Mouse (Mus musculus) hindbrain, embryonic 15.5 days (tissue): Measurements from ENCODE around the gene Cyp27b1. TPM values are rescaled to one million over a fixed set of nuclear protein-coding genes. Genes with fewer than 3 reads are reported as not detected.
"Not testable (repeated sequence)": the region's sequence is repeated elsewhere in the genome, so short reads cannot be mapped to it uniquely, and the experiment has no call there.

Source experiments
- ATAC-seq: fragments of 200-750 bp; cut with Nextera tagmentation; 2 replicates; pipeline ENCODE4 v1.8.0; 2017; ENCODE audit warnings: low read depth, moderate number of reproducible peaks, moderate TSS enrichment; ENCODE audit not compliant: low FRiP score
- H3K27ac ChIP-seq: fragments of 300-500 bp; sonication (generic); replicated peaks from 2 replicates; pipeline ENCODE4 v1.5.1; 2015; ENCODE audit warnings: mild to moderate bottlenecking, inconsistent platforms
- H3K27me3 ChIP-seq: fragments of 300-500 bp; sonication (generic); 2 replicates; pipeline ENCODE4 v1.6.1; 2015; ENCODE audit warnings: control low read depth, inconsistent platforms
- H3K36me3 ChIP-seq: fragments of 300-500 bp; sonication (generic); 2 replicates; pipeline ENCODE4 v1.6.1; 2015; ENCODE audit warnings: control low read depth, inconsistent platforms
- H3K4me1 ChIP-seq: fragments of 300-500 bp; sonication (generic); replicated peaks from 2 replicates; pipeline ENCODE4 v1.6.1; 2015; ENCODE audit warnings: control low read depth, inconsistent platforms
- H3K4me2 ChIP-seq: fragments of 300-500 bp; sonication (generic); 2 replicates; pipeline ENCODE4 v1.6.1; 2015; ENCODE audit warnings: moderate library complexity, mild to moderate bottlenecking, inconsistent platforms
- H3K4me3 ChIP-seq: fragments of 300-500 bp; sonication (generic); 2 replicates; pipeline ENCODE4 v1.5.1; 2015; ENCODE audit warnings: mild to moderate bottlenecking, inconsistent platforms
- H3K9ac ChIP-seq: fragments of 300-500 bp; sonication (generic); 2 replicates; pipeline ENCODE4 v1.6.1; 2015; ENCODE audit warnings: inconsistent platforms
- H3K9me3 ChIP-seq: fragments of 300-500 bp; sonication (generic); 2 replicates; pipeline ENCODE4 v1.6.1; 2016; ENCODE audit warnings: control low read depth, inconsistent platforms
- WGBS: fragments of 180-500 bp; shearing (Covaris S2); methylation state at CpG from one replicate; pipeline ENCODE4 v1.1.7; 2015; 5-methylcytosine and 5-hydroxymethylcytosine counted together
- polyA plus RNA-seq: library from polyadenylated mRNA; unstranded; fragments of >200 nt; fragmentation: Nextera tagmentation; extraction: Ambion mirVana; gene quantifications from 2 replicates; pipeline ENCODE4 v1.2.1, GENCODE M21; 2015

The Cyp27b1 gene
- polyA plus RNA-seq, 1 experiment from 2014 or later: 0.26 TPM

DNA sequence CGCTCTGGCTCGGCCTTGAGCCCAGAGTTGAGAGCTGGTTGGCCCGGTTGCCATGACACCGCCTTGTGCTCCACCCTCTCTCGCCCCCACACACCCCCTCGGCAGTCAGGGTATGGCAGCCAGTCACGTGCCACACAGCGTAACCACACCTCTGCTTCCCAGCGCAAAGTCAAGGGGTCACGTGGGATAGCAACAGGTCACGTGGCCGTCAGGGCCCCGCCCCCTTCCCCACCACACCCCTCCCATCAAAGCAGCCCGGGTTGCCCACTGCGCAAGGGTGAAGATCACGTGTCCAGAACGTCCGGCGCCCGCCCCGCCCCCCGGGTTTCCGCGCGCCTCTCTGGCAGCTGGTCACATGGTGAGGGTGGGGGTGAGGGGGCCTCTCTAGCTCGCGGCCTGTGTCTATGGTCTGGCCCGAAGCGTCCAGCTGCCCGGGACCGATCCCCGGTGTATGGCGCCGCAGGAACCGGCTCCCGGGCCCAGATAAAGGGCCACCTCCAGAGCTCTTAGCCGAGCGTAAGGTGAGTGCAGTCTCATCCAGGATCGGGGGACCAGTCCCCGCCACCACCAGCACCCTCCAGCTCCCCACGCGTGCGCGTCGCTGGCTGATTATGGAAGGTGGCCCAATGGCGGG lies 15.3 kb downstream of the Cyp27b1 start, which contains the start of gene Cdk4:
Gene Cdk4, plus strand, starts transcription at position 296 of the 634 bp plus-strand sequence.
- Histone ChIP-seq H3K27ac (peak within 1 kb of the TSS; percentile 89), H3K4me1 (peaks cover 41% of the 10 kb centered on the region), H3K27me3 (no peaks in the 10 kb centered on the region), H3K4me3 (peak within 1 kb of the TSS; percentile 72), H3K4me2 (peak within 1 kb of the TSS; percentile 77), H3K9me3 (no peaks in the 10 kb centered on the region), H3K36me3 (peaks cover 34% of the 10 kb centered on the region), H3K9ac (peak within 1 kb of the TSS; percentile 88)
- ATAC-seq: peak; percentile 92
- WGBS: under 1% methylated on average over 45 of the region's 46 CpGs

GRCm38 (mm10) chr10:127063913-127064870 lies 16.1 kb downstream of the Cyp27b1 start:
- ATAC-seq: no peak
- Histone ChIP-seq H3K27ac (peak overlapping the region; percentile 89), H3K4me3 (peak overlapping the region; percentile 72), H3K9me3 (no peaks in the 10 kb centered on the region), H3K4me1 (peaks cover 44% of the 10 kb centered on the region), H3K36me3 (peaks cover 34% of the 10 kb centered on the region), H3K9ac (peak overlapping the region; percentile 88), H3K4me2 (peak overlapping the region; percentile 77), H3K27me3 (no peaks in the 10 kb centered on the region)
- whole genome bisulfite sequencing: 13% methylated on average over 37 of the region's 37 CpGs

GRCm38 (mm10) chr10:127065981-127066380 lies 17.9 kb downstream of the Cyp27b1 start:
- Histone ChIP-seq H3K36me3 (peaks cover 34% of the 10 kb centered on the region), H3K4me1 (peaks cover 50% of the 10 kb centered on the region), H3K27ac (no peak overlapping the region), H3K9ac (no peak overlapping the region), H3K4me2 (no peak overlapping the region), H3K27me3 (no peaks in the 10 kb centered on the region), H3K4me3 (no peak overlapping the region), H3K9me3 (no peaks in the 10 kb centered on the region)
- 89% methylated on average over 9 of the region's 9 CpGs for WGBS
- ATAC-seq: no peak

DNA sequence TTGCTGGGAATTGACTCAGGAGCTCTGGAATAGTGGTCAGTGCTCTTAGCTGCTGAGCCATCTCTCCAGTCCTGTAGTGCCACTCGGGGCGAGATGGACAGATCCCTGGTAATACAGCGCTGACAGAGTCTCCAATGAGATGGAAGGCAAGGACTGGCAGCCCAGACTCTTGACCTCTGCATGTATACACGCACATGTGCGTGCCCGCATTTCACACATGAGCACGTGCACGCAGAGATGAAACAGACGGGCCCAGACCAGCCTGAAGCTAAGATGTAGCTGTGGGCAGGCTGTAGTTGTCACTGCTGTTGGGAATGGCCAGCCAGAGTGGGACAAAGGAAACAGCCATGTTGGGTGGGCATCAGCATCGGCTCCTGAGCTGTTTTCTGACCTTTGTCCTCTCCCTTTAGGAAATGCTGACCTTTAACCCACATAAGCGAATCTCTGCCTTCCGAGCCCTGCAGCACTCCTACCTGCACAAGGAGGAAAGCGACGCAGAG lies 18.5 kb downstream of the Cyp27b1 start:
- H3K36me3 ChIP-seq: peaks cover 34% of the 10 kb centered on the region
- WGBS: 88% methylated on average over 14 of the region's 14 CpGs
- H3K4me3 ChIP-seq: no peak overlapping the region
- H3K27me3 ChIP-seq: no peaks in the 10 kb centered on the region
- no peak for ATAC-seq
- no peak overlapping the region for H3K9ac ChIP-seq
- H3K9me3 ChIP-seq: no peaks in the 10 kb centered on the region
- H3K27ac ChIP-seq: no peak overlapping the region
- H3K4me1 ChIP-seq: peaks cover 49% of the 10 kb centered on the region
- H3K4me2 ChIP-seq: no peak overlapping the region

- 79% methylated on average over 9 of the region's 9 CpGs for WGBS
- no peak for ATAC-seq
- Histone ChIP-seq H3K9me3 (no peaks in the 10 kb centered on the region), H3K27me3 (no peaks in the 10 kb centered on the region), H3K27ac (peak overlapping the region; percentile 91; the same call in 1 of the 2 replicates), H3K36me3 (peaks cover 34% of the 10 kb centered on the region), H3K4me2 (peak overlapping the region; percentile 96), H3K4me3 (peak overlapping the region; percentile 53), H3K9ac (peak overlapping the region; percentile 60), H3K4me1 (peaks cover 40% of the 10 kb centered on the region)
Observed at GRCm38 (mm10) chr10:127068360-127069038, 20.4 kb downstream of the Cyp27b1 start.

DNA sequence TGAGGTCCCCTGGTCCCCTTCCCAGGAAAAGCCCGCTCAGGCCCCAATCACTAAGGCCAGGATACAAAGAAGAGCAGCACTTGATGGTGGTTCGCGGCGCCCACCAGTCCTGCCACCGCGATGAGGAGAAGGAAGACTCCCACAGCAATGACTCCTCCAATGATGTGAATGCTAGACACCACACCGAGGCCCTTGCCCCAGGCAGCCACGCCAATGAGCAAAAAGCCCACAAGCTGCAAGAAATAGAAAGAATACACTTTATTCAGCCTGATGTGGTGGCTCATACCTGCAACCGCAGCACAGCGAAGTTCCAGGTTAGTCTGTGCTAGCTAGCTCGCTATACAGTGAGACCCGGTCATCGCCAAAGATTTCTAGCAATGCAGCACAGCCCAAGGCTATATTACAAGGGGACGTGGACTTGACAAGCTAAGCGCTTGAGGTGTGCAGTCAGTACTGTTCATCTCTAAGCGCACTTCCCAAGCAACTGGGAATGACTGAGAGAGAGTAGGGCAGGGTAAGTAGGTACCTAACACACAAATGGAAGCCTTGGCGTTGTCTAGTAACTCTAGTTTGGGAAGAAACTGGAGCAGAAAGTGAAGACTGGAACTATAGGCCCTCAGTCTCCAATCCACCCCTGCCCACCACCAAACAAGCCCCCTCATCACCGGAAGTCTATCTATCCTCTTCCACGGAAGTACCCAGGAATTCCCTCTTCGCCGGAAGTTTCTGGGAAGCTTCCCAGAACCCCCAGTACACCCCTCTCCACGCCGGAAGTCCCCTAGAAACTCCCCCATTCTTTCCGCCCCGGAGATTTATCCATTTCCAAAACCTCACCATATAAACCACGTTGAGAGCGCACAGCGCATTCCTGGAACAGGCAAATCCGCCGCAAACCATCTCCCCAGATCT lies 21.5 kb downstream of the Cyp27b1 start:
- peak; percentile 86 for ATAC-seq
- H3K4me2 ChIP-seq: peak overlapping the region; percentile 96
- H3K9me3 ChIP-seq: no peaks in the 10 kb centered on the region
- H3K36me3 ChIP-seq: peaks cover 34% of the 10 kb centered on the region
- H3K27ac ChIP-seq: peak overlapping the region; percentile 91
- 7% methylated on average over 30 of the region's 30 CpGs for WGBS
- peaks cover 37% of the 10 kb centered on the region for H3K4me1 ChIP-seq
- no peaks in the 10 kb centered on the region for H3K27me3 ChIP-seq
- H3K4me3 ChIP-seq: peak overlapping the region; percentile 53
- peak overlapping the region; percentile 60 for H3K9ac ChIP-seq

DNA sequence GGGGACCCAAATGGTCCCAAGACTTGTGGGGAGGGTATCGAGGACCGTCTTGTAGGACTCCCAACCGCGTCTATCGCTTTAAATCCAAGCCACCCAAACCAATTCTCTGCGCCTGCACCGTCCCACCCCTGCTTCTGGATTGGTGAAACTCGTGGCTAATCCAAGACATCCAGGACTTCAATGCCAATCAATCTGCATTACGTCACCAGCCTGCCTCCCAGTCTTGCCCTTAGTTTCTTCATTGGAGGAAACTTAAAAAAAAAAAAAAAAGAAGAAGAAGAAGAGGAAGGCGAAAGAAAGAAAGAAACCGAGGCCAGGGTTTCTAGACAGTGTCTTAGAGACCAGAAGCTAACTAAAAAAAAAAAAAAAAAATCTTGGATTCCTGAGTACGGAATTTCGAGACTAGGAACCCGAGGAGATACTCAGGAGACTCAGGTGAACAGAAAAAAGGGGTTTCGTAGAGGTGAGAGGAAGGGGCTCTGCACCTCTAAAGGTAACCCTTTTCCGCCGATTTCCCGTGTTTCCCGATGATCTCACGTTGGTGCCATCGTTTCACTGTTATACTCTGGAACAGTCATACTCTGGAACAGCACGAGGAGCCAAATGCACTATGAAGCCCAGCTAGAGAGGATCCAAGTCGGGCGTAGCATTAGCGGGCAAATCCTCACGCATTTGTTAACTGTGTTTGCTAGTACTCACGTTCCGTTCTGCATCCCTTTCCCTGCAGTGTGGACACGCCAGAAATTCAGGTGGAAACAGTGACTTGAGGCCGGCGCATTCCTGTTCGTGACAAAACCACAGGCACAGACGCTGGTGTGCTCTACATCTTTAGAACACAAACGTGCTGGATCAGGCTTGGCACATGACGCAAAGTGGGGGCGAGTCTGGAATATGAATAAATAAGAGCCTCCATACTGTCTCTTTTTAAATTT lies 22.4 kb downstream of the Cyp27b1 start, which contains the start of gene Tspan31:
Gene Tspan31, minus strand, starts transcription at position 75 of the 932 bp plus-strand sequence.
- WGBS: 2% methylated on average over 36 of the region's 36 CpGs
- Histone ChIP-seq H3K4me3 (peak within 1 kb of the TSS; percentile 53), H3K36me3 (peaks cover 27% of the 10 kb centered on the region), H3K9ac (peak within 1 kb of the TSS; percentile 67), H3K27ac (peak within 1 kb of the TSS; percentile 91), H3K27me3 (no peaks in the 10 kb centered on the region), H3K4me1 (peaks cover 29% of the 10 kb centered on the region), H3K9me3 (no peaks in the 10 kb centered on the region), H3K4me2 (peak within 1 kb of the TSS; percentile 96)
- ATAC-seq: peak; percentile 93

- ATAC-seq: no peak
- peaks cover 29% of the 10 kb centered on the region for H3K4me1 ChIP-seq
- H3K27ac ChIP-seq: peak overlapping the region; percentile 91
- H3K4me3 ChIP-seq: peak overlapping the region; percentile 53
- H3K9ac ChIP-seq: peak overlapping the region; percentile 67
- H3K4me2 ChIP-seq: peak overlapping the region; percentile 96
- H3K36me3 ChIP-seq: peaks cover 19% of the 10 kb centered on the region
- H3K9me3 ChIP-seq: no peaks in the 10 kb centered on the region
- no peaks in the 10 kb centered on the region for H3K27me3 ChIP-seq
- WGBS: 78% methylated on average over 9 of the region's 9 CpGs
Observed at GRCm38 (mm10) chr10:127071203-127071602, 23.2 kb downstream of the Cyp27b1 start.

GRCm38 (mm10) chr10:127072270-127072669 lies 24.2 kb downstream of the Cyp27b1 start:
- H3K9me3 ChIP-seq, H3K4me3 ChIP-seq, H3K4me2 ChIP-seq, H3K36me3 ChIP-seq, H3K27ac ChIP-seq, H3K27me3 ChIP-seq, H3K9ac ChIP-seq, ATAC-seq: not testable (repeated sequence)
- H3K4me1 ChIP-seq: peaks cover 34% of the 10 kb centered on the region
- WGBS: 83% methylated on average over 4 of the region's 4 CpGs

DNA sequence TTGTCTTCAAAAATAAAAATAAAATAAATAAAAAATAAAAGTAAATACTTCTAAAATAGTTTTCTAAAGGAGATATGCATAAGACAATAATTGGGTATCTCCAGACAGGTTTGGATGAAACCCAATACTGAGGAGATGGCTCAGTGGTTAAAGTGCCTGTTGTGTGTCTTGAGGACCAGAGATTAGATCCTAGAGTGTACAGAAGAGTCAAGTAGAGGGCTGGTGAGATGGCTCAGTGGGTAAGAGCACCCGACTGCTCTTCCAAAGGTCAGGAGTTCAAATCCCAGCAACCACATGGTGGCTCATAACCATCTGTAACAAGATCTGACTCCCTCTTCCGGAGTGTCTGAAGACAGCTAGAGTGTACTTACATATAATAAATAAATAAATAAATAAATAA lies 24.9 kb downstream of the Cyp27b1 start:
- not testable (repeated sequence) for H3K4me2 ChIP-seq, H3K9ac ChIP-seq, H3K9me3 ChIP-seq, H3K36me3 ChIP-seq, H3K4me3 ChIP-seq, H3K27ac ChIP-seq, ATAC-seq, H3K27me3 ChIP-seq
- peaks cover 40% of the 10 kb centered on the region for H3K4me1 ChIP-seq
- WGBS: 92% methylated on average over 2 of the region's 2 CpGs
